Mouse (Mus musculus) layer of hippocampus, adult 8-10 months (tissue): ENCODE results near the gene Prkcz. TPM values are rescaled to one million over a fixed set of nuclear protein-coding genes. Genes with fewer than 3 reads are reported as not detected.
"Not testable (repeated sequence)": the region's sequence is repeated elsewhere in the genome, so short reads cannot be mapped to it uniquely, and the experiment has no call there.

Experiments
- DNase-seq, 2 experiments: peaks; one replicate each; pipeline ENCODE4 v3.0.0; 2022; ENCODE audit warnings: low spot score in 2 of 2
- total RNA-seq, 4 experiments: library from RNA; stranded (reverse); gene quantifications; 2 replicates each; pipeline ENCODE4 v1.2.4; 2022

The Prkcz gene
- total RNA-seq, 4 experiments from 2014 or later, result 144 to 189 (median 169) TPM

DNA sequence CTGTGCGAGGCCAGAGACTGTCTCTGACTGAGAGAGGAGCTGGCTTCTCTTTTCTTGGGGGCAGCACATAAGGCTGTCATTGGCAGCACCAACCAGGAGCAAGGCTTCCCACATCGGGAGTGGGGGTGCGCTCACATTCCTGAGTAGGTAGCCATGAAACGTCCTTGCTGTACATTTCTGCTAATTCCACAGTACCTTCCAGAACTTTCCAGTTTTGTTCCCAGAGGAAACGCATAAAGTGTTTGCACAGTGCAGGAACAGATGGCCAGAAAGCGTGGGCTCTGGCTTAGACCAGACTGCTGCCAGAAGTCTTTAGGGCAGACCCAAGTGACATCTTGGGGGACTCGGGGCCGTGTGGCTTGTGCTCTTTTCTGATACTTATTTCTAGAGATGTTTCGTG, 77.6 kb downstream of the Prkcz start:
- DNase-seq, result no peak

DNA sequence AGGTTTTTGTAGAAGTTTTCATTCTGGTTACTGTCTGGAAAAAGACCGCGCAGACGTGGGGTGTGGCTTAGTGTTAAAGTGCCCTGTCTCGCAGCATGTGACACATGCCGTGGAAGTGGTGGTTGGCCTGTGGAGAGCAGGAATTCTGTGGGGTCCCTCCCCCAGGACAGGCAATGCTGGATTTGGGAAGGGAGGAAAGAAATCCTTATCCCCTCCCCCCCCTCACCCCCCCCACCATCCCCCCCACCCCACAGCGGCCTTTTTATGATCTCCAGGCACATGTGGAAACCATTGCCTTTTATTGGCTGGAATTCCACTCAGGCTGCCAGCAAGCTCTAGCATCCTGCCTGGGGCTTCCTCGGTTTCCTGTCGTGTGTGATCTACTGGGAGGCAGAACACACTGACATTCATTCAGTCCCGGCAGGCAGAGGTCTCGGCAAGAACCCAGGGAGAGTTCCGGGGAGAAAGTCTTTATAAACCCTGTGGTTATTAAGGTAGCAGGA, 78.1 kb downstream of the Prkcz start:
- DNase-seq, result no peak

DNA sequence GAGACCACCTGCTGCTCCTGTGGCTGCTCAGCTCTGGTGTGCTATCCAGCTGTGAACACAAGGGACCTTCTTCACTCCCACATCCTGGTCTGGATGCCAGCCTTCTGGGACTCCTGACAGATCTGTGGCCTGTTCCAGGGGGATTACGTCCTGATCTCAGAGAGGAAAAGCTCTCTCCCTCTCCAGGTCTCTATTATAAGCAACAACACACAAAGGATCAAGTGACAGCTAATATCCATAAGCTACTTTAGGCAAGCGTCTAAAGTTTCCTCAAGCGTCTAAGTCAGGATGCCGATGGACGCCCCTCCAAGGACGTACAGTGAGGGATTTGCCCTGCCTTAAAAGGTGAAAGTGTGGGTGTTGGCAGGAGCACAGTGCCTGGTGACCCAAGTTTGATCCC, 78.9 kb downstream of the Prkcz start:
- DNase-seq, result no peak

DNA sequence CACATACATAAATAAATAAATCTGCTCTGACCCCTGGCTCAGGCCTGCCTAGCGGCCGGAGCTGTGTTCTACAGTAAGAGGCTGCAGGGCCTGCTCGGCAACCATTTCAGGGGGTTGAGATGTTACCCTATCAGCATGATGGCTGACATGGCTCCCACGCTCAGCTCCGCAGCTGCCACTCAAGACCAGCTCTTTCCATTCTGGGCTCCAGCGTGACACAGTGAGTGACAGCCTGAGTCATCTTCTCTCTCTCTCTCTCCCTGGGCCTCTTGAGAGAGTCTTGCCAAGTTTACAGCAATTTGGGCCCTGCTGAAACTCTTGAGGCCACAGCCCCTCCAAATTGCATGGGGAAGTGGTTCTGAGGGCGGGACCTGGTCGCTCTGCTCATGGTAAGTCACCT, 79.5 kb downstream of the Prkcz start:
- DNase-seq, result peak; percentile 53 to 67

DNA sequence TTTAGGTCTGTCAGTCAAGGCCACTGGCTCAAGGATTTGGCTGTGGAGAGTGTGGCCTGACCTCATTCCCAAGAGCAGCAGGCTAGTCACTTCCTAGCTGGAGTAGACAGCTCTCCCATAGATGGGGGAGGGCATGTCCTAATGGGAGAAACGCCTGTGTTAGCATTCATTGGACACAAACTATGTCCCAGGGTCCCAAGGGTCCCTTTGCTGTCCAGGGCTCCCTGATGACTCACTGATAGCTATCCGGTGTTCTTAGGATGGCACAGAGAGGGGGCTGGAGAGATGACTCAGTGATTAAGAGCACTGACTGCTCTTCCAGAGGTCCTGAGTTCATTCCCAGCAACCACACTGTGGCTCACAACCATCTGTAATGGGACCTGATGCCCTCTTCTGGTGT, 79.9 kb downstream of the Prkcz start:
- no peak for DNase-seq

DNA sequence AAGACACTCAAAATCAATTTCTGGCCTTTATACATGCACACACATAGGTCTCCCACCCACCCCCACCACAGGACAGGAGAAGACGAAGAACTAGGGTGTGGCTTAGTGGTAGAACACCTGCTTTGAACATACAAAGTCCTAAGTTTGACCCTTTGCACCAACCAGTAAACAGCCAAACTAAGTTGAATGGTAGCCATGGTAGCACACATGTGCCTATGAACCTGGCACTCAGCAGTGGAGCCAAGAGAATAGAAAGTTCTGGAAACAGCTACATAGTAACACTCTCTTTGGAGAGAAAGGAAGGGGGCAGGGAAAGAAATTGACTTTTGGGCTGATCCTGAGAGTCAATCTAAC, 80.4 kb downstream of the Prkcz start:
- no peak for DNase-seq

DNA sequence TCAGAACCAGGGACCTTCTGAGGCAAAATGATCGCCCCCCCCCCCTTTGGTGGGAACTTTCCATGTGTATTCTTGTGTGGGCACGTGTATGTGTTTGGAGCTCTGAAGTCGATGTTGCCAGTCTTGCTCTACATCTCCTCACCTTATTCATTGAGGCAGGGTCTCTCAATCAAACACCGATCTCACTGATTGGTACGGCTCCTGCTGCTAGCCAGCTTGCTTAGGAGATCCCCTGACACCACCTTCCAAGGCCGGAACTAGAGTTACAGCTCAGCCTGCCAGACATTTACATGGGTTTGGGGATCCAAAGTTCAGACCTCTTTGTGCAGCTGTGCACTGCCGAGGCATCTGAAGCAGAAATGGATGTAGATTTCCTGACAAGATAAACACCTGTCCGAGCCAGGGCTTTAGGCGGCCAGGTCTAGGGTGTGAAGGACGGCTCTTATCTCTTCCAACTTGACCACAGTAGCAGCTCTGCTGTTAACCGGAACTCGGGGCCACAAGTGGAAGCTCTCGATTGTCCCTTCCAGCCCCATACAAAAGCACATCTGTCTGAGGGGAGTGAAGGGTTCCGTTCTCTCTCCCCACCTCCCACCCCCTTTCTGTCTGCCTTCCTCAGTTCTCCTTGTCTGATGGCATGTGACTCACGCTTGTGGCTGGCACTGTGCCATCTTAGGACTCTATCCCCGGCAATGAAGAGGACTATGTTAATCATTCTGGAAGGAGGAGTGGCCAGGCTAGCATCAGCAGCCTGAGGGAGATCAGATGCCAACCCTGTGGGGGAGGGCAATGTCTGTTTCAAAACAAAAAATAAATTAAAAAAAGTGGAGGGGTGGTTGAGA, 81.0 kb downstream of the Prkcz start:
- DNase-seq, result peak in 1 of 2 experiments; percentile 40

DNA sequence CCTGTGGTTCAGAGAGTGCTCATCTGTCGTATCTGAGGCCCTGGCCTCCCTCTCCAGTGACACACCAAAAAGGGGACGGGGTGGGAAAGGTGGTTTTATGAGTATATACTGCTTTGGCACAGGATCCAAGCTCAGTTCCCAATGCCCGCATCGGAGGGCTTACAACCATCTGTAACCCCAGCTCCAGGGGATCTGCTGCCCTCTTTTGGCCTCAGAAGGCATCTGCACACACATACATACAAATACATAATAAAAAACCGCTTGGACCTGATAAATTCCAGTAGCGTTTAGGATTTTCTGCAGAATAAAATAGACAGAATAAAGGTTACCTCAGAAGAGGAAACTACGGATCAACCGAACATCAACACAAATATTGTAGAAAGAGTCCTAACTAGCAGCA, 82.1 kb downstream of the Prkcz start:
- no peak for DNase-seq

DNA sequence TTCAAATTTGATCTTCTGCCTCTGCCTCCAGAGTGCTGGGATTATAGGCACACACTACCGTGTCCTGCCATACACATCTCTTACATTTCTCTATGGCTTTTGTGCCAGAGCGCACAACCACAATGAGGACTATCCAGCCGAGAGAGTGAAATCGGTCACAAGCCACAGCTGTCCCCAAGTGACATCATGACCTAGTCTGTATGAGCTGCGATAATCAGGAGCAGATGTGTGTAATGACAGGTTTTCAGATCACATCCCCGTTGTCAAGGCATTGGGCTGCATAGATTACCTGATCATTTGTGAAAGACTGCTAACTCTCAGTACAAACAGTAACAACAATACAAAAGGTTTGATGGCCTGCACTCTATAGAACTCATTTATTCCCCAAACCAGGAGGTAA, 83.2 kb downstream of the Prkcz start:
- DNase-seq, result no peak

DNA sequence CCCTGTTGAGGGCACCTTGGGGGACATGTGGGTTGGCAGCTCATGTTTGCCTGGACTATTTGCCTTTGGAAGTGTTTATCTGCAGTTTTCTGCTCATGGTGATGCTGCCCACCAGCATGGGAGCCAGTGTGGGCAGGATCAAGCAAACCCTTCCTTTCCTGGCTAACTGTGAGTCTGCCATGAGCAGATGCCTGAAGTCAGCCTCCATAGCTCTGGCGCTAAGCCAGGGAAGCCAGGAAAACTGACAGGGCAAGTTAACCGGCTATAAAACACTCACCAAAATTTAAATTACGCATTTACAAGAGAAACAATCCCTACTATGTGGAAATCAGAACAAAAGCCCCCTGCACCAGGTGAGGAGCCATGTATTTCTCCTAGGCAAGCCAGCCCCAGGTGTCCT, 86.3 kb downstream of the Prkcz start:
- DNase-seq, result no peak

DNA sequence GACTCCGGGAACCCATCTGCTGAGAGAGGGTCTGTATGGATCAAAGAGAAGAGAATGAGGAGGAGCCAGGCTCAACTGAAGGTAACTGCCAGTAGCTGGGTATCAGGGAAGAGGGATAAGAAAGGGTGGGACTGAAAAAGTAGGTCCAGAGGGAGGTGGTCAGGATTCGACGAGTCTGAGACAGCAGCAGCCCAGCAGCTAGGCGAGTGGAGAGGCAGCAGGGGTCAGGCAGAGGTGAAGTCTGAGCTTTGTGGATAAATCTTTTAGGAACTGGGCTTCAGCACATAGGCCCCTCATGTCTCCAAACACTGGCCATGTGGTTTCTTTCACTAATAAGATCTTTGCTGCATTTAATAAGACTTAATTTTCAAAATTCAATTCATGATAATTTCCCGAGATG, 86.7 kb downstream of the Prkcz start:
- no peak for DNase-seq

DNA sequence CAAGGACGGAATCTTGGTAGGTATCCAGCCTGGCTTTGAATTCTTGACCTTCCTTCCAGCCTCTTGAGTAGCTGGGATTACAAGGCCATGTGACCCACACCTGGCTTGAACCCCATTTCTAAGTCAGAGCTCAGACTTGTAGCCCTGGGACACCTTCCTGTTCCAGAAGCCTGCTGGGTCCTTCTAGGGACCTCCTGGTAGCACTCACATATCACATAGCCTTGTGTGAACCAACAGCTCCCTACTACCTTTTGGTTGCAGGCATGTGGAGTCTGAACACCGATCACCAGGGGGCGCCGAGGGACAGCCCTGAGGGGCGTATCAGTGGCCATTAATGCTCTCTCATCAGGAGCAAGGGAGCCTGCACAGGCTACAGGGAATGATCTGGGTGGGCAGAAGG, 92.8 kb downstream of the Prkcz start:
- peak; percentile 51 to 74 for DNase-seq

DNA sequence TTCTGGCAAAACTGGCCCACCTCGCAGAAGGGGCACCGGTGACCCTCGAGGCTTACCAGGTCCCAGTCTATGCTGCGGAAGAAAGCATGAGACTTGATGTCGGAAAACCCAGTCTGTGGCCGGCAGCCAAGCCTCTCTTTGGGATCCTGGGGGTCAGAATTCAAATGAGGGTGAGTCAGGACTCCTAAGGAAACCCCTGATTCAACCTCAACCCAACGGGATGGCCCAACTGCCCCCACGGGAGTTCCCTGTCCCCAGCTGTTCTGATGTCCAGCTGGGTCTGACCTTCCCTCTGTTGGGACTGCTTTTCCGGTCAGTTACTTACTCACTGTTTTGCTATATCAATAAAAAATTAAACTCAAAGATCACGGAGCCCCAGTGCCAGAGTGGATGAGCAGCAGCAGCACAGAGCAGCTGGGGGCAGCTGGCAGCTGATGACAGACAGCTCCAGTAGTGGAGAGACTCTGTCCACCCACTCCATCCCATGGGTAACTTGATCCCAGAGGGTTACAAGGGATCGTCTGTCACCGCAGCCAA, 93.5 kb downstream of the Prkcz start:
- no peak for DNase-seq

DNA sequence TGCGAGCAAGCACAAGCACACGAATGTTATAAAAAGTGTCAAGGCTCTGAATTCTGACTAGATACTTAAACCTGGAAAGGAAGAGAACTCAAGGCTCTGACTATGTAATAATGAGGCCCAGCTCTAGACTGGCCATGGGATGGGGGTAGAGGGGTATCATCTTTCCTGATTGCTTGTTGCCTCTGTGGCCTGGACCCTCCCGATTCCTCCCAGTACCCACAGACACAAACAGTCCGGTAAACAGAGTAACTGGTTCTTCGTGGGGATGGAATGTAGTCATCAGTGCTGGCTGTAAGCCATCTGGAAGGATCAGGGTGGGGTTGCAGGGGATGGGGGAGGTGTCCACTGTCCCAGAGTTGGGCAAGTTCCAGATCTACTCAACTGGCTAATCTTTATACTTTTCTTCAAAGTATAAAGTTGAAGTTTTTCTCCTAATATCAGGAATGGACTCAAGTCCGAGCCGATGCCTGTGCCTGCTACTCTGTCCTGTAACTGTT, 94.1 kb downstream of the Prkcz start:
- DNase-seq, result no peak

DNA sequence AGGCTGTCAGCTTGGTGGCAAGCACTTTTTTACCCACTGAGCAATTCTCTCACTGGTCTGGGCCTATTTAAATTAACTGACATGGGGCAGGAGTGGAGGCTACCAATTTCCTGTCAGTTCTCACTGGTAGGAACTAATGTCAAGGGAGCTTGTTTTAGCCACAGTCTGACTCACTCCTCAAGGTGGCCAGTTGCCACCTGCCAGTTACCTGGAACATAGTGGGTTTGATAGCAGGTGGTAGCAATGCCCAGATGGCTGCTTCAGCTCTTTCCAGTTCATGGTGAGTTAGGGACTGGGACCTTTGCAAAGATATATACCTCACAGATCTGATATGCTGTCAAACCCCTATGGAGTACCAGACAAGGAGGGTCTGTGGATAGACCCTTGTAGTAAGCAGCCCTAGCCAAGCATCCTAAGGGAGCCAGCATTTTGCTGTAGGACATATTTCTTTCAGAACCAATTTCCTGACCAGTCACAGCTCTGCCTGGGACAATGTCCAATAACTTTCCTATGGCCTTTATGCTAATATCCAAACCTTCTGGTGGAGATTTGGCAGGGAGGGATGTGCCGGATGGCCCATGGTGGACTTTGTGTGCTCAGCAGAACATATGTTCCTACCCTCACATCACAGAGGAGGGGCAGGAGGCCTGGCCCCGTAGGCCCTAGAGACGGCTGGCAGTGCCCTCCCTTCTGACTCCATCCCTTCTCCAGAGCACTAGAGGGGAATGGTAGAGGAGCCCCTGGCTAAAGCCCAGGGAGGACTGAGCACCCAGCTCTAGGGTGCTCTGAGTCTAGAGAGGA, 96.4 kb downstream of the Prkcz start:
- DNase-seq, result no peak

DNA sequence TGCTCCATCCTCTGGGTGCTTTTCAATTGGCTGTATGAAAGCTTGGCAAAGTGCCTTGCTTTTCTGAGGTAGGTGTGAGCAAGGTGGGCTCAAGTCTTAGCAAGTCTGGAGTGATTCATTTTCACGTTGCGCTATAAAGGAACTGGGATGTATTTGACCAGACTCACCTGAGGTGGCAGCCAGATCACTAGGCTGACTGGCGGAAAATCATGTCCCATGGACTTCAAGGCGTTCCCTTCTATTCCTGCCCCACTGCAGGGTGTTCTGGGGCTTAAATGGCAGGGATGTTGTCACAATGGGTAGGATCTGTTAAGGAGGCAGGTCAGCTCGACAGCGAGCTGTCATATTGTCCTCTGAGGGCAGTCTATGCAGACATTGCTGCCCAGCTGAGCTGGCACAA, 108.9 kb downstream of the Prkcz start:
- no peak for DNase-seq

DNA sequence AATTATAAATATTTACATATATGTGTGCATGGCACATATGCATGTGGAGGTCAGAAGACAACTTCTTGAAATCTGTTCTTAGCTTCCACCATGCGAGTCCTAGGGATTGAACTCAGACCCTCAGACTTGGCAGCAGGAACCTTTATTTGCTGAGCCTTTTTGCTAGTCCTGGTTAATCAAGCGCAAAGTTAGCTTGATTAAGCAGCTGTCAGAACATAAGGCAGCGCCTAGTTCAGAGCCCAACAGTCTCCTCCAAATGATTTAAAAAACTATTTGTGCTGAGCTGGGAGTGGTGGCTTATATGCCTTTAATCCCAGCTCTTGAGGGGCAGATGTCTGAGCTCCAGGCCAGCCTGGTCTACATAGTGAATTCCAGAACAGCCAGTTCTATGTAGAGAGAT, 110.0 kb downstream of the Prkcz start:
- DNase-seq, result peak in 1 of 2 experiments; percentile 58

DNA sequence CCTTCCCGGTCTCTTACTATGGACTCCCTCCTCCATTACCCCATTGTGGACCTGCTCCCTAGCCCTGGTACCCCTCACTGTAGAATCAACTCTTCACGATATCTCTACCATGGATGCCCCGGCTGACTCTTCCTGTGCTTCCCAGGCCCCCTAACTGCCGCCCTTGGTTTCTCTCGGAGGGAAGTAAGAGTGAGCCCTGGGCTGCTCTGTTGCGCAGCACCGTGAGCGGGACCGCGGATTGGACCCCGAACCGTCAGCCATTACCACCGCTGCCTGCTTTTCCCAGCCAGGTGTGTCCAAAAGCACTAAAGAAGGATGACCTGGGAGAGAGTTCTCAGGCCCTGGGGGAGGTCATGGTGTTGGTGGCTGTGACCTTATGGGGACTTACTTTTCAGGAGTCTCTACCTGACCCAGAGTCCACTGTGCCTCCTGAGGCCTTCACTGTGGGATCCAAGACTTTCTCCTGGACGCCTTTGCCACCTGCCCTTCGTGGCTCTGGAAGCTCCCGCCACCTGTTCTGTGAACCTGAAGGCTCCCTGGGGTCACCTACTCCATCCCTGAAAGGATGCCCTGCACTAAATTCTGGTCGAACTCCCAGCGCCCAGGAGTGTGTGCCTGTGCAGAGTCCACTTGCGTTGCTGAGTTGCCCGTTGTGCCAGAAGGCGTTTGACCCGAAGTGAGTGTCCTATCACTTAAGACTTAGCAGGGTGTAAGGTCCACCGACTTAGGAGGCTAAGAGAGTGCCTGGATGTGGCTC, 110.6 kb downstream of the Prkcz start:
- no peak for DNase-seq

DNA sequence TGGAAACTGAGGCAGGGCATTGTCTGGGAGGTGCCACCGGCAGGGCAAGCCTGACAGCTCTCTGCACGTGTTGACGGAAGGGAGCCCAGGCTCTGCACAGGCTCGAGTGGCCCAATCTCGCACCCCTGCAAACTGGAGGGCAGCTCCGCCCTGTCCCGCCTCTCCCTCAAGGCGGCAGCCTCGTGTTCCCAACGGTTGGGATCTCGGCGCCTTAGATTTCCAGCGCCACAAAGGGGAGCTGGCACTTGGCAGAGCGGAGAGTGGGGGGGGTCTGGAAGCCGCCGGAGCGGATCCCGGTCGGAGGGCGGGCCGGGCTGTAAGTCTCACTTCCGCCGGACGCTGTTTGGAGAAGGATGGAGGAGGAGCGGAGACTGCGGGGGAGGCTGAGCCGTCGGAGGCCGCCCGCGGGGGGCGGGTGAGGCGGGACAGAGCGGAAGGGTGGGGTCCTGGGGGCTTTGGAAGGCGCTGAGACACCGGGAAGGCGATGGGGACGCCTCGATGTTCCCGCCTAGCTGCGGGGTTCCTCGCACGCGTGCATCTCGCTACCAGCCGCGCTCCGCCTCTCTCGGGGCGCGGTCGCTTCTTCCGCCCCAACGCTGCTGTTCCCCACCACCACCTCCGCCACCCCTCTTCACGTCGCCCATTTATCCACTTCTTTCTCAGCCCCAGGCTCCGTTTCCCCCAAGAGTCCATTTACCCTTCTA, 111.4 kb downstream of the Prkcz start, which contains the start of gene Faap20:
Gene Faap20 (plus strand): TSS at position 155 of the 704 bp plus-strand sequence.
- DNase-seq, result peak; percentile 72 to 73

DNA sequence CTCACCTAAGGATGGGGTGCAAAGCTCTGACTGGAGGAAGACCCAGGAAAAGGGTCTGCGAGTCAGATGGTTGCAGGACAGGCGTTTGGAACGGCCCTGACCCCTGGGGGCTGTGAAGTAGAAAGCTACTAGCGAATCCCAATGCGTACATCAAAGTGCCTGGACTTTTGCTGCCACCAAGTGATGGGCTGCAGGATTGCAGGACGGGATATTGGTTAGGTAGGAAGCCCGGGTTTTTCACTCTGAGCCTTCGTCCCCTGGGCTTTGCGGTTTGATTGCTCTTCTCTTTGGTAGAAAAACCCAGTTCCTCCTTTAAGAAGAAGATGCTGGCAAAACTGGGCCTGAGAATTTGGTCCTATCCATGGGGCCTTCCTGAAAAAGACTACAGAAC, 111.9 kb downstream of the Prkcz start:
- DNase-seq, result peak; percentile 91 to 97

DNA sequence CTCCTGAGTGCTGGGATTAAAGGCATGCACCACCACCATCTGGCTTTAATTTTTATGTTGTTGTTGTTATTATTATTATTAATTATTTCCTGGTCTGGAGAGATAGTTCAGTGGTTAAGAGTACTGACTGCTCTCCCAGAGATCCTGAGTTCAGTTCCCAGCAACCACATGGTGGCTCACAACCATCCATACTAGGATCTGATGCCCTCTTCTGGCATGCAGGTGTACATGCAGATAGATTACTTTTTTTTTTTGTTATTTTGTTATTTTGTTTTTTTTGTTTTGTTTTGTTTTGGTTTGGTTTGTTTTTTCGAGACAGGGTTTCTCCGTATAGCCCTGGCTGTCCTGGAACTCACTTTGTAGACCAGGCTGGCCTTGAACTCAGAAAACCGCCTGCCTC, 113.1 kb downstream of the Prkcz start:
- not testable (repeated sequence) for DNase-seq
